Mouse (Mus musculus) small intestine, adult 2 months (tissue): ENCODE measurements around the gene Apon. TPM values are rescaled to one million over a fixed set of nuclear protein-coding genes. Genes with fewer than 3 reads are reported as not detected.
A peak's percentile ranks its signal among the peaks of the same experiment; 100 is the strongest.

Experiments
- H3K27ac ChIP-seq: fragments of 200-500 bp; 2 replicates; pipeline ENCODE4 v1.5.1; 2012; ENCODE audit warnings: low read depth, low read length, control low read depth, inconsistent platforms; ENCODE audit not compliant: insufficient read depth
- H3K27me3 ChIP-seq: fragments of 200-500 bp; 2 replicates; pipeline ENCODE4 v1.6.1; 2012; ENCODE audit warnings: mild to moderate bottlenecking, moderate library complexity, low read length, inconsistent platforms; ENCODE audit not compliant: control insufficient read depth, insufficient read depth
- H3K36me3 ChIP-seq: fragments of 200-500 bp; 2 replicates; pipeline ENCODE4 v1.6.1; 2012; ENCODE audit warnings: mild to moderate bottlenecking, low read length, control low read depth, inconsistent platforms; ENCODE audit not compliant: control insufficient read depth, insufficient read depth
- H3K4me1 ChIP-seq: fragments of 200-500 bp; 2 replicates; pipeline ENCODE4 v1.6.1; 2012; ENCODE audit warnings: low read length, inconsistent platforms, mixed read lengths; ENCODE audit not compliant: control insufficient read depth, insufficient read depth, insufficient read length
- H3K4me3 ChIP-seq: fragments of 200-500 bp; 2 replicates; pipeline ENCODE4 v1.5.1; 2012; ENCODE audit warnings: low read depth, mild to moderate bottlenecking, control low read depth, inconsistent platforms, low read length, moderate library complexity
- CTCF ChIP-seq: fragments of 200-500 bp; IDR thresholded peaks from 2 replicates; pipeline ENCODE4 v1.5.1; 2012; ENCODE audit warnings: low read depth, mild to moderate bottlenecking, control low read depth, inconsistent platforms, low read length, moderate library complexity, mixed read lengths; ENCODE audit not compliant: insufficient replicate concordance, insufficient read length; ENCODE audit errors: extremely low read depth
- POLR2A ChIP-seq: fragments of 200-500 bp; IDR thresholded peaks from 2 replicates; pipeline ENCODE4 v1.6.1; 2012; ENCODE audit warnings: low read depth, mild to moderate bottlenecking, control low read depth, inconsistent platforms, low read length, moderate library complexity
- WGBS: fragments of 180-500 bp; shearing (Covaris S2); methylation state at CpG from one replicate; pipeline ENCODE4 v1.1.7; 2018; 5-methylcytosine and 5-hydroxymethylcytosine counted together
- polyA plus RNA-seq: library from polyadenylated mRNA; depleted of rRNA; stranded (reverse); fragments of >200 nt; gene quantifications from 2 replicates; pipeline ENCODE4 v1.2.3, GENCODE M21; 2012; rRNA removed

Gene Apon
- polyA plus RNA-seq: 0.05 TPM in 1 of 2 replicates, not detected in the other

DNA sequence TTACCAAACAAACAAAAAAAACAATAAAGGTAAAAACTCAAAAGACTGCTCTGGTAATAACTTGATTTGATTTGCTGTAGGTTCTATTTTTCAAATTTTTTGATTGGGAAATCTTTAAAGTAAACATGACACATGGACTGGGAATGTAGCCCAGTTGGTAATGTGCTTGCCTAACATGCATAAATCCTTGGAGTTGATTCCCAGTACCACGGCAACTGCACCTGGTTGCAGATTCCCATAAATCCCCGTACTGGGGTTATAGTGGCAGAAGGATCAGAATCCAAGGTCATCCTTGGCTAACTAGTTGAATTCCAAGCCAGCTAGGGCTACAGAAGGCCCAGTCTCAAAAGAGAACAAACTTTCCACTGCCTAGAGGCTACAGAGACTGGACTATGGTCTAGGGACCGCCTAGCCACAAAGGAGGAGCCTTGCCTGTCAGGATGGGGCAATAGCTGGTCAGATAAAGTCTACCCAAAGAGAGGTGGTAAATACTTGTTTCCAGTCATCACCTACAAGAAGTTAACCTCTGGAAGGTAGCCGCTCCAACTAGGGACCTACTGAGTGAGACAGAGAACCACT, at the start of gene Apon:
Gene Apon (plus strand): TSS at position 420 of the 579 bp plus-strand sequence.
- 50% methylated on average over 4 of the region's 4 CpGs for WGBS
- H3K36me3 ChIP-seq: peaks cover 15% of the 10 kb centered on the region
- H3K4me3 ChIP-seq: no peak within 1 kb of the TSS
- no peak within 1 kb of the TSS for H3K27ac ChIP-seq
- H3K27me3 ChIP-seq: no peaks in the 10 kb centered on the region
- no peaks in the 10 kb centered on the region for H3K4me1 ChIP-seq
- no peak for TF ChIP-seq CTCF
- TF ChIP-seq POLR2A: no peak

- H3K36me3 ChIP-seq: peaks cover 2% of the 10 kb centered on the region; the same call in 1 of the 2 replicates
- TF ChIP-seq POLR2A (no peak), CTCF (no peak)
- 75% methylated on average over 15 of the region's 15 CpGs for WGBS
Observed at GRCm38 (mm10) chr10:128204941-128205340, 49.0 kb upstream of the Apon start.

GRCm38 (mm10) chr10:128208326-128208725, 45.6 kb upstream of the Apon start:
- Histone ChIP-seq H3K27me3 (no peaks in the 10 kb centered on the region), H3K4me1 (peaks cover 3% of the 10 kb centered on the region; the same call in 1 of the 2 replicates), H3K4me3 (no peak overlapping the region), H3K36me3 (peaks cover 2% of the 10 kb centered on the region; the same call in 1 of the 2 replicates), H3K27ac (no peak overlapping the region)
- WGBS: 91% methylated on average over 10 of the region's 10 CpGs
- TF ChIP-seq CTCF: no peak
- no peak for TF ChIP-seq POLR2A

More at GRCm38 (mm10) chr10:128204941-128205340, 49.0 kb upstream of the Apon start:
- no peak overlapping the region for H3K27ac ChIP-seq
- no peaks in the 10 kb centered on the region for H3K4me1 ChIP-seq
- no peak overlapping the region for H3K4me3 ChIP-seq
- H3K27me3 ChIP-seq: no peaks in the 10 kb centered on the region

- no peak overlapping the region for H3K4me3 ChIP-seq
- no peak overlapping the region for H3K27ac ChIP-seq
- peaks cover 3% of the 10 kb centered on the region; the same call in 1 of the 2 replicates for H3K4me1 ChIP-seq
- TF ChIP-seq CTCF (no peak), POLR2A (no peak)
- WGBS: 93% methylated on average over 11 of the region's 11 CpGs
- no peaks in the 10 kb centered on the region for H3K27me3 ChIP-seq
- peaks cover 2% of the 10 kb centered on the region; the same call in 1 of the 2 replicates for H3K36me3 ChIP-seq
Observed at GRCm38 (mm10) chr10:128209311-128210009, 44.4 kb upstream of the Apon start.

GRCm38 (mm10) chr10:128210131-128210530, 43.8 kb upstream of the Apon start:
- TF ChIP-seq POLR2A (no peak), CTCF (no peak)
- Histone ChIP-seq H3K4me3 (no peak overlapping the region), H3K36me3 (peaks cover 2% of the 10 kb centered on the region; the same call in 1 of the 2 replicates), H3K27me3 (no peaks in the 10 kb centered on the region), H3K27ac (no peak overlapping the region), H3K4me1 (peaks cover 3% of the 10 kb centered on the region; the same call in 1 of the 2 replicates)
- 82% methylated on average over 2 of the region's 2 CpGs for WGBS

- no peaks in the 10 kb centered on the region for H3K27me3 ChIP-seq
- H3K4me1 ChIP-seq: peaks cover 3% of the 10 kb centered on the region; the same call in 1 of the 2 replicates
- H3K36me3 ChIP-seq: peaks cover 2% of the 10 kb centered on the region; the same call in 1 of the 2 replicates
- WGBS: 8% methylated on average over 14 of the region's 14 CpGs
- peak overlapping the region; percentile 73 for H3K4me3 ChIP-seq
- no peak overlapping the region for H3K27ac ChIP-seq
- TF ChIP-seq POLR2A (no peak), CTCF (no peak)
Observed at GRCm38 (mm10) chr10:128210954-128211353, 42.9 kb upstream of the Apon start.
